Mouse (Mus musculus): ENCODE data around the gene Srrm4. TPM values are rescaled to one million over a fixed set of nuclear protein-coding genes. Genes with fewer than 3 reads are reported as not detected.
A peak's percentile ranks its signal among the peaks of the same experiment; 100 is the strongest.
"Not testable (repeated sequence)": the region's sequence is repeated elsewhere in the genome, so short reads cannot be mapped to it uniquely, and the experiment has no call there.

The Srrm4 gene
- total RNA-seq, 2 experiments from 2014 or later = 0.05 to 0.21 TPM

- peak; percentile 43 for DNase-seq (ENCODE audit: low spot score)
These were observed 148.1 kb downstream of the Srrm4 start for GRCm38 (mm10) chr5:116443459-116443940.

- DNase-seq (ENCODE audit: low spot score) = peak; percentile 75
These were observed 148.7 kb downstream of the Srrm4 start for GRCm38 (mm10) chr5:116442697-116443458.

- no peak for DNase-seq (ENCODE audit: low spot score)
These were observed 151.4 kb downstream of the Srrm4 start for GRCm38 (mm10) chr5:116440251-116440650.

GRCm38 (mm10) chr5:116438328-116438727, 153.3 kb downstream of the Srrm4 start:
- DNase-seq (ENCODE audit: low spot score) = no peak

- no peak for DNase-seq (ENCODE audit: low spot score)
These were observed 155.5 kb downstream of the Srrm4 start for GRCm38 (mm10) chr5:116436117-116436516.

GRCm38 (mm10) chr5:116434976-116435850, 156.4 kb downstream of the Srrm4 start:
- no peak for DNase-seq (ENCODE audit: low spot score)

- no peak for DNase-seq (ENCODE audit: low spot score)
These were observed 158.7 kb downstream of the Srrm4 start for GRCm38 (mm10) chr5:116432871-116433270.

- no peak for DNase-seq (ENCODE audit: low spot score)
These were observed 164.9 kb downstream of the Srrm4 start for GRCm38 (mm10) chr5:116426701-116427100.

GRCm38 (mm10) chr5:116425709-116426108, 165.9 kb downstream of the Srrm4 start:
- not testable (repeated sequence) for DNase-seq (ENCODE audit: low spot score)

- DNase-seq (ENCODE audit: low spot score) = peak; percentile 78
These were observed 166.3 kb downstream of the Srrm4 start for GRCm38 (mm10) chr5:116425273-116425672.

GRCm38 (mm10) chr5:116423746-116424145, 167.9 kb downstream of the Srrm4 start:
- no peak for DNase-seq (ENCODE audit: low spot score)

GRCm38 (mm10) chr5:116422699-116423201, 168.9 kb downstream of the Srrm4 start, which contains the start of gene Hspb8:
Gene Hspb8, minus strand, starts transcription at chr5:116422864.
- peak; percentile 94 for DNase-seq (ENCODE audit: low spot score)

GRCm38 (mm10) chr5:116421791-116422481, 169.7 kb downstream of the Srrm4 start:
- no peak for DNase-seq (ENCODE audit: low spot score)

- no peak for DNase-seq (ENCODE audit: low spot score)
These were observed 170.8 kb downstream of the Srrm4 start for GRCm38 (mm10) chr5:116420759-116421225.

GRCm38 (mm10) chr5:116420213-116420612, 171.4 kb downstream of the Srrm4 start:
- DNase-seq (ENCODE audit: low spot score) = no peak

GRCm38 (mm10) chr5:116419322-116420045, 172.1 kb downstream of the Srrm4 start:
- DNase-seq (ENCODE audit: low spot score) = peak; percentile 76

GRCm38 (mm10) chr5:116416208-116416607, 175.4 kb downstream of the Srrm4 start:
- DNase-seq (ENCODE audit: low spot score) = no peak

- no peak for DNase-seq (ENCODE audit: low spot score)
These were observed 181.7 kb downstream of the Srrm4 start for GRCm38 (mm10) chr5:116409689-116410590.

GRCm38 (mm10) chr5:116408965-116409364, 182.7 kb downstream of the Srrm4 start:
- DNase-seq (ENCODE audit: low spot score) = no peak

Measured in gastrocnemius, adult 18-20 months (tissue).